8 mouse cellular contexts compared by ENCODE assay signal in genomic region chr5:16309168-16310006, GRCm38 (mm10).
DNase-seq lines count a peak whose midpoint lies in the region; ATAC-seq and TF ChIP-seq lines count a peak whose summit lies in the region.

No protein-coding gene starts in this region.

- 45% methylated on average over 7 of the region's 7 CpGs for WGBS in embryonic facial prominence, embryonic 10.5 days
- WGBS in lung, adult 2 months: 36% methylated on average over 7 of the region's 7 CpGs

- peak; percentile 85 for ATAC-seq in CD4-positive, CD25-positive, alpha-beta regulatory T cell, adult 4 months

- H3K9me3 ChIP-seq in embryonic facial prominence, embryonic 10.5 days: no peaks in the 10 kb centered on the region

- H3K36me3 ChIP-seq in embryonic facial prominence, embryonic 10.5 days (replicated peaks): no peaks in the 10 kb centered on the region

- peak; percentile 77 for DNase-seq in adrenal gland, postnatal 10 days
- DNase-seq in embryonic facial prominence, embryonic 10.5 days (ENCODE audit: low spot score): peak; percentile 63
- DNase-seq in heart, postnatal 14 days: peak; percentile 63 to 75
- peak; percentile 41 to 82 for DNase-seq in kidney, postnatal 36 days
- peak; percentile 41 for DNase-seq in lung, adult 2 months
- peak; percentile 34 for DNase-seq in ovary, postnatal 10 days (ENCODE audit: low spot score)
- DNase-seq in urinary bladder, adult 2 months (ENCODE audit: low spot score): peak; percentile 30

- no peaks in the 10 kb centered on the region; the same call in 1 of the 2 replicates for H3K4me1 ChIP-seq in embryonic facial prominence, embryonic 10.5 days
- no peaks in the 10 kb centered on the region for H3K4me1 ChIP-seq in lung, adult 2 months (ENCODE audit: control insufficient read depth, insufficient read depth, low read length)

- no peak for TF ChIP-seq POLR2A in lung, adult 2 months (IDR thresholded peaks at IDR 0.05; ENCODE audit: borderline replicate concordance, extremely low read depth, low read depth, low read length)

- intact Hi-C loops in heart, postnatal 14 days (cut with DNase I): loop anchor here (2.0 to 10.0 kb wide), 2 partner anchors 559 to 1455 kb away; no protein-coding TSS in a partner anchor

- H3K27me3 ChIP-seq in embryonic facial prominence, embryonic 10.5 days (replicated peaks; ENCODE audit: low read depth, poor library complexity, severe bottlenecking): no peaks in the 10 kb centered on the region

- TF ChIP-seq CTCF in lung, adult 2 months (IDR thresholded peaks at IDR 0.05; ENCODE audit: insufficient read depth, low read length): peak; percentile 73

- H3K27ac ChIP-seq in embryonic facial prominence, embryonic 10.5 days (replicated peaks): no peak overlapping the region

- H3K4me3 ChIP-seq in embryonic facial prominence, embryonic 10.5 days: no peak overlapping the region
- no peak overlapping the region for H3K4me3 ChIP-seq in lung, adult 2 months (replicated peaks; ENCODE audit: extremely low read depth, low read depth, low read length)
